Comparison of ENCODE assay signal across 9 mouse cellular contexts in the genomic region with DNA sequence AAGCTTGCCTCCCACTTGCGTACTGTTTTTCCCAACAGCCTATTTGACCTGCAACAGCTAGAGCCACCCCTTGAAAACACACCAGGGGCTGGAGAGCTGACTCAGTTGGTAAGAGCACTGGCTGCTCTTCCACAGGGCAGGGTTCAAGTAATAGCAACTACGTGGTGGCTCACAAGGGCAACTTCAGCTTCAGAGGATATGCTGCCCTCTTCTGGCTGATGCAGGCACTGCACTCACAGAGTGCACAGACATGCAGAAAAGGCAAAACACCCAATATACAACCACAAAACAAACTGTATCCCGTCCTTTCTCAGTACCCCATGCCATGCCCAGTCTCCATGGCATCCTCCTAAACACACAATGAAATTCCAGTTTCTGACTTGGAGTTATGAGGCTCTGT. TPM values are rescaled to one million over a fixed set of nuclear protein-coding genes. Genes with fewer than 3 reads are reported as not detected.
A peak's percentile ranks its signal among the peaks of the same experiment; 100 is the strongest.
DNase-seq lines count a peak whose midpoint lies in the region; ATAC-seq and TF ChIP-seq lines count a peak whose summit lies in the region.
"Had no signal": no experiment of that assay in that cellular context is flagged by ENCODE, and none has a peak within 500 bp of the region (broad histone marks: within the 10 kb centered on the region; RNA-seq: fewer than 3 reads in every experiment).

No protein-coding gene starts in this region.

- H3K4me2 ChIP-seq in forebrain, postnatal 0 days (ENCODE audit: low read depth), result no peak overlapping the region
- H3K4me2 ChIP-seq in forebrain, embryonic 14.5 days (ENCODE audit: low read length), result no peak overlapping the region
- H3K4me2 ChIP-seq: neural tube, embryonic 12.5 days had no signal

- no peaks in the 10 kb centered on the region for H3K27me3 ChIP-seq in forebrain, postnatal 0 days (ENCODE audit: insufficient read depth, low read length)
- no peaks in the 10 kb centered on the region for H3K27me3 ChIP-seq in forebrain, embryonic 14.5 days (replicated peaks; ENCODE audit: control insufficient read depth, insufficient read depth, low read length)
- H3K27me3 ChIP-seq: neural tube, embryonic 12.5 days had no signal

- TF ChIP-seq CTCF in forebrain, postnatal 0 days (IDR thresholded peaks at IDR 0.05; ENCODE audit: low read depth), result peak; percentile 75

- H3K4me1 ChIP-seq in forebrain, postnatal 0 days (ENCODE audit: insufficient read depth), result 0 out of 2 replicates have a peak, but pooled peaks cover 3% of the 10 kb centered on the region
- H3K4me1 ChIP-seq in forebrain, embryonic 14.5 days (ENCODE audit: control insufficient read depth, insufficient read depth, low read length), result peaks cover 18% of the 10 kb centered on the region

- no peak overlapping the region for H3K4me3 ChIP-seq in forebrain, postnatal 0 days (ENCODE audit: low read depth, low read length)
- no peak overlapping the region for H3K4me3 ChIP-seq in forebrain, embryonic 14.5 days (ENCODE audit: low read depth, low read length)
- H3K4me3 ChIP-seq: neural tube, embryonic 12.5 days had no signal

- H3K9ac ChIP-seq in forebrain, postnatal 0 days, result no peak overlapping the region
- H3K9ac ChIP-seq in forebrain, embryonic 14.5 days (ENCODE audit: low read length), result no peak overlapping the region
- H3K9ac ChIP-seq: neural tube, embryonic 12.5 days had no signal

- no peak overlapping the region for H3K27ac ChIP-seq in forebrain, postnatal 0 days (ENCODE audit: low read depth, low read length)
- H3K27ac ChIP-seq in forebrain, embryonic 14.5 days (ENCODE audit: low read depth, low read length), result no peak overlapping the region
- H3K27ac ChIP-seq: neural tube, embryonic 12.5 days had no signal

- ATAC-seq in forebrain, postnatal 0 days, result no peak
- ATAC-seq in forebrain, embryonic 14.5 days, result no peak
- ATAC-seq in megakaryocyte progenitor cell, adult 5-6 weeks (replicated peaks; ENCODE audit: poor library complexity), result peak; percentile 54

- H3K9me3 ChIP-seq in forebrain, postnatal 0 days (ENCODE audit: low read length), result no peaks in the 10 kb centered on the region
- no peaks in the 10 kb centered on the region for H3K9me3 ChIP-seq in forebrain, embryonic 14.5 days (replicated peaks; ENCODE audit: control insufficient read depth, low read length)

- peak; percentile 40 for DNase-seq in forebrain, postnatal 0 days
- DNase-seq in forebrain, embryonic 14.5 days (ENCODE audit: low spot score), result no peak
- DNase-seq in retina, postnatal 7 days (ENCODE audit: low read depth, low spot score), result peak; percentile 29
- DNase-seq in retina, postnatal 1 day, result no peak
- peak; percentile 33 for DNase-seq in embryo, embryonic 9.5 days (ENCODE audit: extremely low spot score)
- DNase-seq in MN1 (ENCODE audit: low spot score), result no peak
- DNase-seq in retina, embryonic 14.5 days (ENCODE audit: low spot score), result no peak

- 72% methylated on average over 3 of the region's 3 CpGs for WGBS in forebrain, postnatal 0 days
- 76% methylated on average over 3 of the region's 3 CpGs for WGBS in forebrain, embryonic 14.5 days

- H3K36me3 ChIP-seq in forebrain, postnatal 0 days (ENCODE audit: insufficient read depth), result no peaks in the 10 kb centered on the region
- no peaks in the 10 kb centered on the region for H3K36me3 ChIP-seq in forebrain, embryonic 14.5 days (ENCODE audit: control insufficient read depth, insufficient read depth, low read length)
- H3K36me3 ChIP-seq: neural tube, embryonic 12.5 days had no signal

RNA-seq across cellular contexts. Expression of a gene that starts 34.7 kb away (rescaled TPM):
- 1.4 and 1.9 TPM in 2 replicates for total RNA-seq in forebrain, postnatal 0 days (2014; rRNA removed)
- 1.5 and 2.4 TPM in 2 replicates for polyA plus RNA-seq in forebrain, postnatal 0 days (2015; fragmentation: Nextera tagmentation; extraction: Ambion mirVana)
- 1.6 and 2.8 TPM in 2 replicates for polyA plus RNA-seq in forebrain, embryonic 14.5 days (2014; fragmentation: Nextera tagmentation; extraction: Ambion mirVana)
- 0.91 and 0.93 TPM in 2 replicates for total RNA-seq in megakaryocyte progenitor cell, adult 5-6 weeks (2015)
- total RNA-seq in megakaryocyte progenitor cell, adult 5-6 weeks (2017), result 0.54 and 0.74 TPM in 2 replicates

Comparison
In these comparisons a context has a peak if more than half of its experiments do, and no peak if none do; other contexts are left out.
1. DNase-seq: peak in forebrain, postnatal 0 days (single experiment), retina, postnatal 7 days (single experiment) and embryo, embryonic 9.5 days (single experiment); none in forebrain, embryonic 14.5 days (single experiment), retina, postnatal 1 day (single experiment), MN1 (single experiment) and retina, embryonic 14.5 days (single experiment).